Mouse (Mus musculus) T-helper 17 cell (primary cell): ENCODE results near the gene Camk1g.

ENCODE experiments used
- in situ Hi-C, 2 experiments: fragments of 300-600 bp; cut with MboI, MseI; formaldehyde crosslinking; loops; 1 replicate in 1 of 2; 2 replicates in 1 of 2; pipeline ENCODE4 v1.15.1; 2025; ENCODE audit warnings: high pct_unique_total_duplicates in 2 of 2

Camk1g gene

DNA sequence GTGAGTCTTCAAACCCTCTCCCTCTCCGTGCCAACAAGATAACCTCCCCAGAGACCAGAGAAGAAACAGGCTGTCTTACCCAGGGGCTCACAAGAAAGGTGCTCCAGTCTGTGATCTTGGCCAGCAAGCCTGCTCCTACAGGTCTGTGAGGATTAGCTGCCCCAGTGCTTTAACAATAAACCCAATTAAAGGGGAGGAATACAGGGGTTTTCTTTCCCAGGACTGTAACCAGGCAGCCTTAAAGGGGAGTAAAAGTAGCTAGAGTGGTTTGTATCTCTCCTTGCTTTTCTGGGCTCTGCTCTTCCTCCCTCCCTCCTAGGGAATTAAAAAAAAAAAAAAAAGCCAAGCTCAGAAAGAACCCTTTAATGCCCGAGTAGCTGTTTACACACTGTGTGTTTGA lies at the start of gene Camk1g:
Gene Camk1g (minus strand): TSS at position 203 of the 400 bp plus-strand sequence.
- in situ Hi-C loops: no loop called here

DNA sequence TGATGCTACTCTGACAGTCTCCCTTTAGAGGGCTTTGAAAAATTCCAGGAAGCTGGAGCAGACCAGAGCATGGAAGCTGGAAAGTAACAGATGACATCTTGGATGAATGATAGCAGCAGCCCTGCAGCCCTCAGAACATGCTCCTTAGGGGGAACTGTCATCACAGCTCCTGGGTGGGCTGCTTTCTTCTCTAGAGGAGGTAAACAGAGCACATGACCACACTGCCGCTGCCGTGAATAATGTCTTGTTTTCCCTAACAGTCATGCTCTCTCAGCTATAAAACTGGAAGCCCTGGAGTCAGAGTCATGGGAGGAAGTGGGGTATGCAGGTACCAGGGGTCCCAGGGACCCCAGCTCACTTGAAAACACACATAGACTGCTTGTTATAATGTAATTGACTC lies 49.1 kb upstream of the Camk1g start:
- in situ Hi-C loops: no loop called here

DNA sequence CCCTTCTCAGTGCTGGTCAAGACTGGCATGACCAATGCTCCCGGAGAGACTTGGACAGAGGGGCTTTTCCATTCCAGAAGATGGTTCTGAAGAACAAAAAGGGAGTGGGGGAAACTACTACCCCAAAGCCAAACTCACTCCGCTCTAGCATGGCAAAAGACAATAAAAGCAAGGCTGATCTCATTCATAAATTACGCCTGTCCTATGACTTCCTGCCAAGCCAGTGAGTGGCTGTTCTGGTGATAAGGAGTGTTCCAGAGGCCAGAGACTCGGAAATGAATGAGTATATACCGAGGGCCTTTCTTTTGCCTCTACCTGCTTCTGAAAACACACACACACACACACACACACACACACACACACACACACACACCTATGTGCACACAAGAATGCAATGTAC lies 48.6 kb upstream of the Camk1g start:
- in situ Hi-C loops: no loop called here

DNA sequence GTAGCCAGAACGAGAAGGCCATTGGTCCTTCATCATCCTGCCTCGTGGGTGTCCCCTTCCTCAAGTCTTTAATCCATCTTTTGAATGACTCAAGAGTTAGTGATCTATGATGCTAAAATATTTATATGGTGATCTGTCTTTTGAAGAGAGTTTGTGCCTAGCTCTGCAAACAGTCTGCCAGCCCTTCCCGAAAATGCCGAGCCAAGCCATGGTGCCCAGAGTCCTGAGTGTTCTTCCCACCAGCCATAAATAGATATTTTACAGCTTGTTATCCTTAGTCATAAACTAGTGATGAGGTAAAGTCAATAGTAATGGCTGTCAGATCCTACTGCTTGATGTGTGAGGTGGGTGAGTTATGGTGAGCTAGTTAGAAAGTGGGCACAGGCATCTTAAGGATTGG lies 44.0 kb upstream of the Camk1g start:
- in situ Hi-C loops: no loop called here

DNA sequence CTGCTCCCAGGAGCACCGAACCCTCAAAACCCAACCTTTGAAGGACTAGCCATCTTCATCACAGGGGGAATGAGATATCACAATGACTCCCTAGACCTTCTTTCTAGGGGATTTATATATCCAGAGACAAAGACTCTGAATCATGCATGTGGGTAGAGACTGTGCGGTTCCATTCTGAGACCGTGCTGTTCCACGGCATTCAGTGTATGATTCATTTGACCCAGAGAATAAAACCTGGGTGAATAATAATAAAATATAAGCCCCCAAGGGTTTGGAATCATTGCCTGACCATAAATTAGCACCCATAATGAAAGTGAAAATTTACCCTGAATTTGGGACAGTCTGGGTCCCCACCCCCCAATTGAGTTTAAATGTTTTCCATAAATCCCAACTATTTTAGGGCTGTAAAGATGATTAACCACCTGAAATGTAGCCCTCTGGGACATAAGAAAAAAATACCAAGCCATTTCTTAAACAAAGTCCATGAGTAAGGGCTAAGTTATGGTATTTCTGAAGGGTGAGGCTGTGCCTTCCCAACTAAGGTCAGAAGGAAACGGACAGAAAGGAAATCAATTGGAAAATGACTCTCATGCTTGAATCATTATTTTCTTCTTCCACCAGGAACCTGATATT lies 43.4 kb upstream of the Camk1g start:
- in situ Hi-C loops: no loop called here

DNA sequence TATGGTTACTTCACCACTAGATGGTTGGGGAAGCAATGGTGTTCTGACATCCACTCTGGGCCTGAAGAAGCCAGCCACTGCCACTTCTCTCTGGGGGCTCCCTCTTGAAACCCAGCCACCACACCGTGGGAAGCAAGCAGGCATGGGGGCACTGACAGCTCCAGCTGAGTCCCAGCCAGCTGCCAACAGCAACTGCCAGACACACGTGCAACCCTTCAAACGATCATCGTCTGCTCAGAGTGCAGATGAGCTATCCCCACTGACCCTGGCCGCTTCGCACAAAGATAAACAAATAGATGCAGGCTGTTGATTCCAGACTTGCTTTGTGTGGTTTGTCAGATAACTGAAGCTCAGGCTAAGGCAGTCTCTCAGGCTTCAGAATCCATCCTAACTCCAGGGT lies 37.4 kb upstream of the Camk1g start:
- in situ Hi-C loops: no loop called here

DNA sequence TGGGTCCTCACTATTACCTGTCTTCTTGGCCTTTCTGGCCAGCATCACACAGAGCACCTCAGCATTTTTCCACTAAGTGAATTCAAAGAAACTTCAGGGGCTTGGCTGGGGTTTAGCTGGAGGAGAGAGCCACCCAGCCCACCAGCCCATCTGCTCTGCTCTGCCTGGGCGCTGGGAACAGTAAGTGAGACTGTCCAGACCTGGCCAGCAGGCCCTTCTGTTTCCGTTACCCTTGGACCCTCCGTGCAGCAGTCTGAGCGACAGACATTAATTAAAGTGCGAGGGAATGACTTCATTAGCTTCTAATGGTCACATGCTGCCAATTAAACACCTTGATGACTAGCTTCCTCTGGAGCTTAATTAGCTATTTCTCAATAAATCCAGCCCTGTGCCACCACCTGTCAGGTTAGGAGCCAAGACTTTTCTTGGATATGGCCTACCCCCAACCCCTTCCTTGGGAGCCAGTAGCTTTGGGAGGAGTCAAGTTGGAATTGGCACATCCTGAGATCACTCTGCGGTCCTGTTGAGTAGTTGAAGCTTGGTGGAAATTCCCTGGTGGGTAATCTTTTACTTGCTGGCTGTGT lies 36.1 kb upstream of the Camk1g start:
- in situ Hi-C loops: no loop called here

DNA sequence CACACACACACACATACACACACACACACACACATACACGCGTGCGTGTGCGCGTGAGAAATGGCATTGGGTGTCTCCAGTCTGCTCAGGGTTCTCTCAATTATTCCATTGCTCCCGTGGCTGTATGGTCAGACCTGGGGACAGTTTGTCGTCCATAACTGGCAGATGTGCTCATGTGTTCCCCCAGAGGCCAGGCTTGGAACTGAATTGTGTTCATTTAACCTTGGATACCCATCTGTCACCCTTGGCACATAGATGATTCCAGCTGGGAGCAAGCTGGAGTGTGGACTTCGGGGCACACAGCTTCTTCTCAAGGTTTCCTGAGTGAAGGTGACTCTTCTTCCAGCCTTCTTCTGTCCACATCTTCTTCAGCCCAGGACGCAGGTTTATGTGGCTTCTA lies 31.6 kb upstream of the Camk1g start:
- in situ Hi-C loops: no loop called here

DNA sequence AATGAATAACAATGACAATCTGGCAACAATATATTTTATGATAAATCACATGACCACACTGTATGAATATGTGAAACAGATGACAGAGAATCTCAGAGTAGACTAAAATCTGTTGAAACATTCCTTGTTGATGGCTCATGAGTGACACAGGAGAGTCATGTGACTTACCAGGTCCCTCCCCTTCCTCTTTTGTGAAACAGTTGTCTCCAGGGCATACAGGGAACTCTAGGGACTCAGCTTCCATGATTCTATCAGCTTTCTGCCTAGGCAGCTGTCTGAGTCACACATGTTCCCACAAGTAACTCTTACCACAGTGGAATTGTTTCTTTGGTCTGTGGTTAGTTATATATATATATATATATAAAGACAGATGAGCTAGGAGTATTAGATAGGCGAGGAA lies 30.2 kb upstream of the Camk1g start:
- in situ Hi-C loops: no loop called here

DNA sequence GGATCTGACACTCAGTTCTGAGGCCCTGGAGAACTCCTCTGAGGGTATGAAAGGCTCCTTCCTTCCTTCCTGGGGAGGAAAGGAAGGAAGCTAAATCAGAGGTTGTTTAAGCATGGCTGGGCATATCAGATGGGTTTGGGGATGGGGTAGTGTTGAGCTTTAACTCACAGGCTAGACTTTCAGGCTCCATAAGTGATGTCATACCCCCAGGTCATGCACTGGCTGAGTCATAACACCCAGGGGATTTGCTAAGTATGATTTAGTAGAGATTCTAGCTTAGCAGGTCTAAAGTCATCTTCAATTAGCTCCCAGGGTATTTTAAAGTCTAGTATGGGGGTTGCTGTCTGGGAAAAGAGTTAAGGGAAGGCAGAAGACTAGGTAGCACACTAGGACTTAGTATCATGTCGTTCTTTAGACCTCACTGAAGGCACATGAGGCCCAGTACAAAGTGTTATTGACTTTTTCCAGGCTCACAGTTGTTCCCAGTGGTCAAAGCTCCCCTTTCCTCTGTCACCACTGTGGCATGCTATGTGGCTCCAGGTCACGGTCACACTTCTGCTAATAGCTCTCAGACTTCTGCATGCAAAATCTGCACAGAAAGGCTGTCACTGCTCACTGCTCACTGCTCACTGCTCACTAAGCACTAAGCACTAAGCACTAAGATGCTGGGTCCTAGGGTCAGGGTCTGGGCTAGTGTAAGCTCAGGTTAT lies 28.8 kb upstream of the Camk1g start:
- in situ Hi-C loops: loop anchor here in 1 of 2 experiments (5.0 to 25.0 kb wide), 2 partner anchors 38 to 862 kb away; no protein-coding TSS in a partner anchor

DNA sequence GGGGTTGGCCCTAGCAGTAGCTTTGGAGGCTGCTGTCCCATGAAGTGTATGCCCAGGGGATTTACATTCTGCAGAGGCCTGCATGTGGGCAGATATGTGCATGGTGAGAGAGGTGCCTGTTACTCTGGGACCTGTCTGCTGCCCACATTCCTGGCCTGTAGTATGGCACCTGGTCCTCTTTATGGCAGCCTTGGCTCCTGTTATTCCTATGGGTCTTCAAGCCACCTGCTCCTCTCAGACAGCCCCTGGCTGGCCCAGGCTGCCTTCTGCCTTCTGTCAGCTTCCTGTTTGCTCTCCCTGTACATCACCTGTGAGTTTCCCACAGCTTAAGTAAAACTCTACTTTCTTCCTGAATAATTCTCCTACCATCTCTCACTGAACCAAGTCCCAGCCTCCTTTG lies 27.0 kb upstream of the Camk1g start:
- in situ Hi-C loops: loop anchor here in 1 of 2 experiments (5.0 to 25.0 kb wide), 2 partner anchors 40 to 860 kb away; no protein-coding TSS in a partner anchor

DNA sequence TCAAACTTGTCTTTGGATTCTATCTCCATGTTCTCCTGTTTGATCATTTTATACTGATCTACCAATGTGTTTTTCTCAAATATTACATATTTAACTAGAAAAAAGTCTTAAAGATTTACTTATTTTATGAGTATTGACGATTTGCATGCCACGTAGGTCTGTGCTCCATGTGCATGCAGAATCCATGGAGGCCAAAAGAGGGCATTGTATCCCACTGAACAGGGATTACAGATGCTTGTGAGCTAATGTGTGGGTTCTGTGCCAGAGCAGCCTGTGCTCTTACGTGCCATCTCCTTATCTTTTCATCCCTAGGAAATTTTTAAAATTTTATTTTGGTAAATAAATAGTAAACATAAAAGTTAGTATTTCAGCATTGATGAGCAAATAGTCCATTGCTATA lies 22.2 kb upstream of the Camk1g start:
- in situ Hi-C loops: loop anchor here in 1 of 2 experiments (25.0 kb wide), 1 partner anchor 855 kb away; no protein-coding TSS in a partner anchor

DNA sequence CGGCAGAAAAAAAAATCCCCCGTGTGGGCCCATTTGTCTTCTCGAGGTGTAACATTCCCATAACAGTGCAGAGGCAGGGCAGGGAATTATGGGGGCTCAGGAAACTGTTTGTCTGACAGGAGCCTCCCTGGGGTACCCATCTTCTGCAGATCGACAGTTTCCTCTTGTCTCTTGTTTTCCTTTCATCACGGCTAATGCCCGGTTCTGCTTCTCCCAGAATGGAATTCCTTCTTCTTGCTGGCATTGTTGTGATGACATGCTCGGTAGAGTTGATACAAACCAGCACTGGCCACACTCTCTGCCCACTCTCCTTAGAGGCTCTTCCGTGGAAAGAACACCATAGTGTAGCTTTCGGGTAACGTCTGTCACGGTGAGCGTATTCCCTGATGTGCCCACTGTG lies 19.9 kb upstream of the Camk1g start:
- in situ Hi-C loops: loop anchor here in 1 of 2 experiments (25.0 kb wide), 1 partner anchor 853 kb away; no protein-coding TSS in a partner anchor

DNA sequence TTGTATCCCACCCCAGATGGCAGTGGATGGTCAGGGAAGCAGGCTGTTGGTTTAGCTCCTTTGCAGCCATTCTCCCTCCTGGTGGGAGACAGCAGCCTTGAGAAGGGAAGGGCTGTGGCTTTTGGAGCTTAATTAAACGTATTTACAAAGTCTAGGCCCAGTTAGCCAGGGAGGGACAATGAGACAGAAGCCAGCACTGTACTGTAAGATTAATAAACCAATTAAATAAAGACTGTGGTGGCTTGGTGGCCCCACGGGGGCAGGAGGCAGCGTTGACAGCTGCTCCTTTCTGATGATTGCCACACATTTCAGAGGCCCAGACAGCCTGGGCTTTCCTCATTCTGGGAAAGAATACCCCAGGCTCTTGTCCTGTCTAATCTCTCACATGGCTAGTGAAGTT lies 19.4 kb upstream of the Camk1g start:
- in situ Hi-C loops: loop anchor here in 1 of 2 experiments (25.0 kb wide), 1 partner anchor 852 kb away; no protein-coding TSS in a partner anchor

DNA sequence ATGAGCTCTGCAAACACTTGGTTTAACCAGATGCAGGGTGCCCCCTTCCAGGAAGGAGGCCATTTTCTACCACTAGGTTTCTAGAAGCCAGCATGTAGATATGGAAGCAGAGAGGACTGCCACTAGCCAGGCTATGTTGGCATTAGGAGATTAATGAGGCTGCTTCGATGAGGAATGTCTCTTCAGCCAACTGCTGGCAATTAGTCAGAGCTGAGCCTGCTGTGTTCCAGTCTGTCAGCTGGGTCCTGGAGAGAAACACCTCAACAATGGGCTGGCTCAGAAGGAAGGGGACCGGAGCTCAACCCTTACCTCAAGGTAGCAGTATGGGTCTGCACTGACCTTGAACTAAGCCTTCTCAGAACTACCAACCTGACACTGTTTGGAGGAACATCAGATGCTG lies 17.1 kb upstream of the Camk1g start:
- in situ Hi-C loops: loop anchor here in 1 of 2 experiments (25.0 kb wide), 1 partner anchor 850 kb away; no protein-coding TSS in a partner anchor

DNA sequence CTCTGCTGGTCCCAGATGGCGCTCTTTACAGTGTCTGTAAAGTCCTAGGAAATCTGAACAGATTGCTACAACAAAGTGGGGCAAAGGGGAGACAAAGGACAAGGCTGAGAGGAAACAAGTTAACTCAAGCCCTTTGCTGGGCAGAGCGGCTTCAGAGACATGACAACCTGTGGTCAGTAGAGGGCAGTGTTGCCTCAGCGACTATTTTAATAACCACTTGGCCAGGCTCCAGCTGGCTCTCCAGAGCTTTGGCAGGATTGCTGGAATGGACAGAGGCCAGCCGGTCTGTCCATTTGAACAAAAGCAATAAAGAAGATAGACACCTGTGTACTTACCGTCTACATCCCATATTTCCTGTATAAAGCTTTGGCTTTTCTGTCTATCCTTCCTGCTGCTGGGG lies 16.0 kb upstream of the Camk1g start:
- in situ Hi-C loops: loop anchor here in 1 of 2 experiments (25.0 kb wide), 1 partner anchor 849 kb away; no protein-coding TSS in a partner anchor

DNA sequence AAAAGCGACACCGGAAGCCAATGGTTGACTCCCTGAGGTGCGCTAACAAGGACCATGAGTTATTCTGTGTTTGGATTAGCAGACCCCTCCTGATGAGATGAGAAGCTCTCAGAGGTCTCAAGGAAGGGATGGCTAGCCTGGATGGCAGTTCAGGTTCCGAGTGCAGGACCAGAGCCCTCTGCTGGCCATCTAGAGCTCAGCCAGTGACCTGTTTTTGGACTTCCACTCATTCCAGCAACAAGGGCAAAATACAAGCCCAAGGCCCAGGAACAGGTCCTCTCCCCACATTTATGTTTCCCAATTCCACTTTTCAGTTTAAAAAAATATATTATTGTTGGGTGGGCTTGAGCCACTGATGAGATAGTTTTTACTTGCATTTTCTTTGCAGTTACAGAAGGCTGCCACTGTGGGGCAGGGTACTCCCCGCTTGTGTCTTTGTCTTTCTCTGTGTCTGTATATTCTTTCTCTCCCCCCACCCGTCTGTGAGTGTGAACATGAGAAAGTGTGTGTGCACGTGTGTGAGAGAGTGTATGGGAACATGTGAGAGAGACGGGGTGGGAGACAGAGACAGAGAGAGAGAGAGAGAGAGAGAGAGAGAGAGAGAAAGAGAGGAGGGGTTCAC lies 12.9 kb upstream of the Camk1g start:
- in situ Hi-C loops: loop anchor here in 1 of 2 experiments (25.0 kb wide), 1 partner anchor 846 kb away; no protein-coding TSS in a partner anchor

DNA sequence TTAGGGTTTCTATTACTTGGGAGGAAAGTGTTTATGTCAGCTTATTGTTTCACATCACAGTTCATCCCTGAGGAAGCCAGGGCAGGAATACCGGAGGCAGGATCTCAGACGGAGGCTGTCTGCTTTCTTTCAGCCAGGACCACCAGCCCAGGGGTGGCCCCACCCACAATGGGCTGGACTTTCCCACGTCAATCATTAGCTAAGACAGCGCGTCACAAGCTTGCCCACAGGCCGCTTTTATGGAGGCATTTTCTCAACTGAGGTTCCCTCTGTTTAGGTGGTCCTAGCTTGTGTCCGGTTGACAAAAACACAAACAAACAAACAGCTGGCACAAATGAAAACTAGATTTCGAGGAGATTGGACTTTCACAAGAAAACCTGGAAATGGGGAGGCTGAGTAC lies 12.3 kb upstream of the Camk1g start:
- in situ Hi-C loops: loop anchor here in 1 of 2 experiments (25.0 kb wide), 1 partner anchor 845 kb away; no protein-coding TSS in a partner anchor

DNA sequence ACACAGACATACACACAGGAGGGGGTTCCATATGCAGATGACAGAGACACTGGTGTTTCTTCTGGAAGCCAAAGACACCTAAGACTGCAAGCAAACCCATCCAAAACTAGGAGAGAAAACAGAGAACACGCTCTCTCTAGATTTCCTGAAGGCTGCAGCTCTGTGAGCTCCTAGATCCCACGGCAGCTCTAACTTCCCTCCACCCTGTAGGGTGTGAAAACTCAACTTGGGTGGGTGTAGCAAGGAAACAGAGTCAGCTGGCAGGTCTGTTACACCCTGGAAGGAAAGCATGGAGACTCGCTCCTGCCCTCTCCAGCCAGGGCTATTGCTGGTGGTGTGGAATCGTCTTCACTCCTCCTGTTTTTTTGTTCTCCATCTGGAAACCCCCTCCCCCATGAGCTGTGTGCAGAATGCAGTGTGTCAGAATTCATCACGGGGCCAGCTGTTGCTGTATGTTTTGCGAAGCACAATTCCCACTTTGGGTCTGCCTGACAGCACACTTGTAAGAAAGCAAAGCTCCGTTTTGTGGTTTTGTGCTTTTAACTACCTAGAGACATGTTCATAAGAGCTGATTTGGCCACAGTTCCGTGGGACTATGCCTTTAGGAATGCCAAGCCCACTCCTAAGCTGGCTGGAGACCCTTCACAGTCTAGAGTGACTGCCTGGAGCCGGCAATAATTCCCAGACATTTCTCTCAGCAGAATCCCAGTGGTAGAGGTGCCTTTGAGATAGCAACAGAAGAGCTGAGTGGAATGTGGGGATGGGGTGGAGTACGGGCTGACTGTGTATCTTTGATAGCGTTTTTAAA lies 11.7 kb upstream of the Camk1g start:
- in situ Hi-C loops: loop anchor here in 1 of 2 experiments (25.0 kb wide), 1 partner anchor 844 kb away; no protein-coding TSS in a partner anchor

DNA sequence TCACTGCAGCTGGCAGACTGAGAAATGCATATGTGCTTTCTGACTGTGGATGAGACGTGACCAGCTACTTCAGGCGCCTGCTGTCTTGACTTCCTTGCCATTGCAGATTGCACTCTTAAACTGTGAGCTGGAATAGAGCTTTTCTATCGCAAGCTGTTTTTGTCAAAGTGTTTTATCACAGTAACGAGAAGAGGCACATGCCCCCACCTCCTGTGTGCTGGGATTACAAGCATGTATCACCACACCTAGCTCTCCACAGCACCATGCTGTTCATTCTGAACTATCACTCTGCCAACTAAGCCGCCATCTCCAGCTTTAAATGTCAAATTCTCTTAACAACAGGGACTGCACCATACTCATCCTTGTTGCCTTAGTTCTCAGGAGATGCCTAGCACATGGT lies 10.8 kb upstream of the Camk1g start:
- in situ Hi-C loops: loop anchor here in 1 of 2 experiments (25.0 kb wide), 1 partner anchor 844 kb away; no protein-coding TSS in a partner anchor

DNA sequence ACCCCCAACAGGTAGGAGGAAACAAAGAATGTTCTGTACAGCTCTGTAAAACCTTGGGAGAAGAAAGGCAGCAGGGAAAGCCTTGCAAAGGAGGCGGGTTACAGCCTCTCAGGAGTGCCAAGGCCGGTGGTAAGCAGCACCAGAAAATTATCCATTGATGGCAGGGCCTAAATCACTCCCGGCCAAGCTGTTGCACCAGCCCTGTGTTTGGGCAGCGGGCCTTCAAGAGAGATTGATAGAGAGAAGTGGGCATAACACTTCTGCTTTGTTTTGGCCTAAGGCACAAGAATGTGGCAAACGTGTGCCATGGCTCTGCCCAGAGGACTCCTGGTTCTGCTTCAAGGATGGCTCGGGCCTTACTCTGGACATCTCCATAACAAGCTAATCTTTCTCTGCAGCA lies 9.5 kb upstream of the Camk1g start:
- in situ Hi-C loops: loop anchor here (5.0 to 25.0 kb wide), 4 partner anchors 47 to 842 kb away; partner anchors contain the start of gene Hsd11b1 (in 1 of the 2)
